Mouse (Mus musculus) heart, embryonic 16.5 days (tissue): Measurements from ENCODE around the gene Phgdh. TPM values are rescaled to one million over a fixed set of nuclear protein-coding genes. Genes with fewer than 3 reads are reported as not detected.
A peak's percentile ranks its signal among the peaks of the same experiment; 100 is the strongest.
"Not testable (repeated sequence)": the region's sequence is repeated elsewhere in the genome, so short reads cannot be mapped to it uniquely, and the experiment has no call there.

ENCODE experiments used
- ATAC-seq: fragments of 200-750 bp; cut with Nextera tagmentation; replicated peaks from 2 replicates; pipeline ENCODE4 v1.8.0; 2017; ENCODE audit warnings: moderate number of reproducible peaks; ENCODE audit not compliant: insufficient read depth, low FRiP score; ENCODE audit errors: extremely low read depth
- H3K27ac ChIP-seq: fragments of 300-500 bp; sonication (generic); 2 replicates; pipeline ENCODE4 v1.5.1; 2014; ENCODE audit warnings: mild to moderate bottlenecking, low read length, control low read depth, moderate library complexity
- H3K27me3 ChIP-seq: fragments of 300-500 bp; sonication (generic); 2 replicates; pipeline ENCODE4 v1.6.1; 2014; ENCODE audit warnings: low read length, mixed read lengths; ENCODE audit not compliant: control insufficient read depth, insufficient read depth
- H3K36me3 ChIP-seq: fragments of 300-500 bp; sonication (generic); 2 replicates; pipeline ENCODE4 v1.6.1; 2014; ENCODE audit not compliant: control insufficient read depth, insufficient read depth
- H3K4me1 ChIP-seq: fragments of 300-500 bp; sonication (generic); 2 replicates; pipeline ENCODE4 v1.6.1; 2014; ENCODE audit warnings: low read length, mixed read lengths; ENCODE audit not compliant: control insufficient read depth, insufficient read depth
- H3K4me2 ChIP-seq: fragments of 300-500 bp; sonication (generic); 2 replicates; pipeline ENCODE4 v1.6.1; 2014; ENCODE audit warnings: low read depth, mild to moderate bottlenecking, control low read depth, low read length
- H3K4me3 ChIP-seq: fragments of 300-500 bp; sonication (generic); 2 replicates; pipeline ENCODE4 v1.5.1; 2014; ENCODE audit warnings: mild to moderate bottlenecking, control low read depth, low read length
- H3K9ac ChIP-seq: fragments of 300-500 bp; sonication (generic); 2 replicates; pipeline ENCODE4 v1.6.1; 2014; ENCODE audit warnings: low read length, control low read depth
- H3K9me3 ChIP-seq: fragments of 300-500 bp; sonication (generic); replicated peaks from 2 replicates; pipeline ENCODE4 v1.6.1; 2016; ENCODE audit warnings: low read length; ENCODE audit not compliant: control insufficient read depth
- WGBS: fragments of 180-500 bp; shearing (Covaris S2); extraction: QIAGEN DNeasy Blood & Tissue Kit; methylation state at CpG from one replicate; pipeline ENCODE4 v1.1.7; 2014; 5-methylcytosine and 5-hydroxymethylcytosine counted together
- polyA plus RNA-seq: library from polyadenylated mRNA; unstranded; fragments of >200 nt; fragmentation: Nextera tagmentation; extraction: Ambion mirVana; gene quantifications from 2 replicates; pipeline ENCODE4 v1.2.1, GENCODE M21; 2015

Phgdh gene
- 94.8 and 112 TPM in 2 replicates for polyA plus RNA-seq

GRCm38 (mm10) chr3:98339706-98340109 lies at the start of gene Phgdh:
Gene Phgdh, minus strand, starts transcription at chr3:98339990.
- Histone ChIP-seq H3K9ac (peak within 1 kb of the TSS; percentile 75), H3K4me2 (peak within 1 kb of the TSS; percentile 94), H3K4me3 (peak within 1 kb of the TSS; percentile 69), H3K27ac (peak within 1 kb of the TSS; percentile 30)
- H3K27me3 ChIP-seq, H3K9me3 ChIP-seq, H3K36me3 ChIP-seq, H3K4me1 ChIP-seq: not testable (repeated sequence)
- peak; percentile 80 for ATAC-seq
- WGBS = under 1% methylated on average over 10 of the region's 10 CpGs

GRCm38 (mm10) chr3:98389305-98389704 lies 49.5 kb upstream of the Phgdh start:
- Histone ChIP-seq H3K36me3 (no peaks in the 10 kb centered on the region), H3K4me1 (peaks cover 25% of the 10 kb centered on the region), H3K4me2 (no peak overlapping the region), H3K27me3 (no peaks in the 10 kb centered on the region), H3K27ac (no peak overlapping the region), H3K9me3 (no peaks in the 10 kb centered on the region), H3K4me3 (no peak overlapping the region), H3K9ac (no peak overlapping the region)
- ATAC-seq = no peak
- 61% methylated on average over 3 of the region's 3 CpGs for WGBS

GRCm38 (mm10) chr3:98387756-98388155 lies 48.0 kb upstream of the Phgdh start:
- Histone ChIP-seq H3K9me3 (no peaks in the 10 kb centered on the region), H3K4me3 (no peak overlapping the region), H3K4me1 (peaks cover 39% of the 10 kb centered on the region), H3K36me3 (no peaks in the 10 kb centered on the region), H3K27ac (no peak overlapping the region), H3K4me2 (no peak overlapping the region), H3K9ac (no peak overlapping the region), H3K27me3 (no peaks in the 10 kb centered on the region)
- 81% methylated on average over 7 of the region's 7 CpGs for whole genome bisulfite sequencing
- ATAC-seq = no peak

GRCm38 (mm10) chr3:98387086-98387485 lies 47.3 kb upstream of the Phgdh start:
- no peak overlapping the region for H3K4me2 ChIP-seq
- H3K27ac ChIP-seq = no peak overlapping the region
- no peak overlapping the region for H3K9ac ChIP-seq
- no peaks in the 10 kb centered on the region for H3K9me3 ChIP-seq
- peaks cover 39% of the 10 kb centered on the region for H3K4me1 ChIP-seq
- no peak for ATAC-seq
- no peaks in the 10 kb centered on the region for H3K27me3 ChIP-seq
- no peaks in the 10 kb centered on the region for H3K36me3 ChIP-seq
- 62% methylated on average over 4 of the region's 4 CpGs for WGBS
- no peak overlapping the region for H3K4me3 ChIP-seq

DNA sequence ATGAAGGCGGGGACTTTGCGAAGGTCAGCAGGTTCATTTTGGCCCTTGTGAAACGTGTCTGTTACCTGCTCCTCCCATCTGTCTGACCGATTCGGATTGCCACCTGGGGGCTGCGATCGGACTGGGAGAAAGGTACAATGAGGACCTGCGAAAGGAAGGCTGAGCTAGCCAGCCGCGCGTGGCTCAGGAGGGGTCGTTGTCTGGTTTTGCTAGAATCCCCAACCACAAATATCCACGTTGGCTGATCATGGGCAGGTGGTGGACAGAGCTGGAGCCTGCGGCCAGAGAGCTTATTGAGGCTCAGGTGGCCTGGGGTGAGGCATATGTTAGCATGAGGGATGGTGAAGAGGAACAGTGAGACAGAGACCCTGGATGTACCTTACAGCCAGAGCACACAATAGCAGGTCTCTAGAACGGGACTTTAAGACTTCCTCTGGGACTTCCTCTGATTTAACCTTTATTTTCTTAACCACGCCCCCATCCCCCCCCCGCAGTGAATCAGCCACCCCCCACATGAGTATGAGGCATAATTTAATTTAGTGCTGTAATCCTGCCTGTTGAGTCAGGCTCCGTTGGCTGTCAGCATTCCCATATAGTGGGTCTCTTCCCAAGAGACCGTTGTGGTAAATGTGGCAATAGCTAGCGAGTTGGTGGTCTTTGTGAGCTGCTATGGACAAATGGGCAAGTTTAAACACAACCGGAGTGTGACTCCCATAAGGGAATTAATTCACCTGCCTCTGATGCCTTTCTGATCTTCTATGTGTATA lies 43.4 kb upstream of the Phgdh start:
- no peaks in the 10 kb centered on the region for H3K9me3 ChIP-seq
- ATAC-seq = no peak; the same call in 1 of the 2 replicates
- H3K4me3 ChIP-seq = peak overlapping the region; percentile 71
- H3K4me1 ChIP-seq = peaks cover 27% of the 10 kb centered on the region
- H3K9ac ChIP-seq = peak overlapping the region; percentile 86
- H3K4me2 ChIP-seq = peak overlapping the region; percentile 96
- 10% methylated on average over 21 of the region's 21 CpGs for WGBS
- H3K27ac ChIP-seq = no peak overlapping the region; the same call in none of the 2 replicates
- H3K36me3 ChIP-seq = no peaks in the 10 kb centered on the region
- no peaks in the 10 kb centered on the region for H3K27me3 ChIP-seq

DNA sequence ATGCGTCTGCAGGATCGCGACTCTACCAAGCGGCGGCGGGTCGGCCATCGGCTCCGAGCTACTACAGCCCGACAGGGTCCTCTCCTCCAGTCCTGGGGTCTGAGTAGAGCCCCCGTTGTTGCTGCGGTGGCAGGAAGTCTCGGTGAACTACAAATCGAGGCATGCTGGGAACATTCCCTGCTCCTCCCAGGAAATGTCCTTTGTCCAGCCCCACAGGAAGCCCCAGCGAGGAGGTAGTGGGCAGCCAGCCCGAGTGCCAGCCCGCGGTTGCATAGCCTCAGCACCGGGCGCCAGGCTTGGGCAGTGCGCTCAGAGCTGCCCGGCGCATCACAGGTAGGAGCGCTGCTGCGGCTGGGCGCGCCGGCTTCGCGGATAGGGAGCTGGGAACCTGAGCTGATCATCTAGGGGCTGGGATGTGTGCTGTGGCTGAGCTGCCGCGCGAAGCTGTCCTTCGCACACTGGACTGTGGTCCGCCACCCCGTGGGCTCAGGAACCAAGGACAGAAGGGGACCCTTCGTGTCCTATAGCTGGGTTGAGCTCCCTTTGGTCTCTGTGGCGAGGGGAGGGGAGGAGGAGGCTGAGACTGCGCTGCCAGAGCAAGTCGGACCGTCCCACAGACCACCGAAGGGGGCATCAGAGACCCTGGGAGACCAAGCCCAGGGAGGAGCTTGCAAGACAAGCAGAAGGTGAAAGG lies 42.6 kb upstream of the Phgdh start, which contains the start of gene Zfp697:
TSS of gene Zfp697 (plus strand) at position 216 of the 694 bp plus-strand sequence.
- Histone ChIP-seq H3K4me3 (peak within 1 kb of the TSS; percentile 71), H3K36me3 (no peaks in the 10 kb centered on the region), H3K27ac (peak within 1 kb of the TSS; percentile 74), H3K9me3 (no peaks in the 10 kb centered on the region), H3K27me3 (no peaks in the 10 kb centered on the region), H3K9ac (peak within 1 kb of the TSS; percentile 86), H3K4me2 (peak within 1 kb of the TSS; percentile 96), H3K4me1 (peaks cover 24% of the 10 kb centered on the region)
- ATAC-seq = peak; percentile 89
- WGBS = under 1% methylated on average over 42 of the region's 42 CpGs

DNA sequence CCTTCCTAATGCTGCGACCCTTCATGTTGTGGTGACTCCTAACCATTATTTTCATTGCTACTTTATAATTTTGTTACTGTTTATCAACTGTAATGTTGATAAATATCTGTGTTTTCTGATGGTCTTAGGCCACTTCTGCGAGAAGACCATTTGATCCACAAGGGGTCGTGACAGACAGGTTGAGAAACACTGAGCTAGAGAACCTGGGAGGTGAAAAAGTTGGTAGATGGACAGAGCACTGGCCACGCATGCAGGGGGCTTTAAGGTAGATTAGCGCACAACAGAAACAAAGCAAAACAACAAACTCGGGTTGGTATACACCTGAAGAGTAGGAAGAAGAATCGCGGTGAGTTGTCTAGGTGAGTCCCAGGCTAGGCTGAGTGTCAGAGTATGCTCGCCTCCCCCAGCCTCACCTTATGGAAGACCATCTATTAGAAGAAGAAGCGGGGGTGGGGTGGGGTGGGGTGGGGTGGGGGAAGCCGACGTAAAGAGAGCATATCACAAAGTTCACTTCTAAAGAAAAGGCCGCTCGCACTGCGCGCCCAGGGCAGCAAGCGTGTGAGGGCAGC lies 42.0 kb upstream of the Phgdh start:
- Histone ChIP-seq H3K27ac (peak overlapping the region; percentile 74), H3K4me2 (peak overlapping the region; percentile 96), H3K9ac (peak overlapping the region; percentile 86), H3K4me3 (peak overlapping the region; percentile 71), H3K4me1 (peaks cover 23% of the 10 kb centered on the region), H3K27me3 (no peaks in the 10 kb centered on the region), H3K9me3 (no peaks in the 10 kb centered on the region), H3K36me3 (no peaks in the 10 kb centered on the region)
- ATAC-seq = no peak; the same call in 1 of the 2 replicates
- 7% methylated on average over 17 of the region's 17 CpGs for WGBS

DNA sequence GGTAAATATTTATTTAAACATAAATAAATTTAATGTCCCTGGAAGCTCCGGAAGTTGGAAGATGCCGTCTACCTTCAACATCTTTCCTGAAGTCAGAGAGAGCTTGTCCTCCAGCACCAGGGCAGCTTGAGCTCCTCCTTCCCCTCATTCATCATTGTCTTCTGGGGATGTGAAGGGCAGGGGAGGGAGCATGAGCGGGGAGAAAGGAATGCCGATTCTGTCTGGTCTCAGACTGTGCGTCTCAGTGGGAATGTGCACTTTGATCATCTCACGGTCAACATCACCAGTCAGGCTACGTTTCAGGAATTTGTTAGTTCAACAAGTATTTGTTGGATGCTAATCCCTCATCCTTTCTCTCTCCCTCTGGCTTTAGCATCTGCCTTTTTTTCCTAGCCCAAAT lies 39.4 kb upstream of the Phgdh start:
- H3K27ac ChIP-seq = no peak overlapping the region
- no peak for ATAC-seq
- WGBS = 27% methylated on average over 7 of the region's 7 CpGs
- no peaks in the 10 kb centered on the region for H3K9me3 ChIP-seq
- no peak overlapping the region for H3K4me2 ChIP-seq
- H3K9ac ChIP-seq = no peak overlapping the region
- H3K4me1 ChIP-seq = peaks cover 23% of the 10 kb centered on the region
- H3K36me3 ChIP-seq = no peaks in the 10 kb centered on the region
- no peak overlapping the region for H3K4me3 ChIP-seq
- no peaks in the 10 kb centered on the region for H3K27me3 ChIP-seq

DNA sequence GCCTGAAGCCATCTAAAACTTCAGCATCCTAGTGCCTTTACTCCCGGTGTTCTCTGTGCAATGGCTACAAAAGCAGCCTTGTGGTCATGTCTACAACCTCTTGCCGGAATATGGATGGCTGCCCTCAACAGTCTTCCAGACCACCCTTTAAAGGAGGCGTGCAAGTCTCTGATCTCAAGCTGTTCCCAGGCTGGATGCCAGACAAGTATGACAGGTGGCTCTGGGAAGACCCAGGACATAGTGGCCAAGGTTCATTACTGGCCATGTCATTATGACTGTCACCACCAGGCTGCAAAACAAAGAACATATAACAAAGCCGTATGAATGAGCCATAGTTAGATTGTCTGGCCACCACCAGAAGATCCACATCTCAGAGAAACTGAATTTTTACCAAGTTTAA lies 38.5 kb upstream of the Phgdh start:
- peaks cover 18% of the 10 kb centered on the region for H3K4me1 ChIP-seq
- H3K27me3 ChIP-seq = no peaks in the 10 kb centered on the region
- H3K9me3 ChIP-seq = no peaks in the 10 kb centered on the region
- H3K9ac ChIP-seq = no peak overlapping the region
- H3K4me3 ChIP-seq = no peak overlapping the region
- ATAC-seq = no peak
- H3K4me2 ChIP-seq = no peak overlapping the region
- 80% methylated on average over 4 of the region's 4 CpGs for WGBS
- H3K36me3 ChIP-seq = no peaks in the 10 kb centered on the region
- no peak overlapping the region for H3K27ac ChIP-seq
